Mouse (Mus musculus) urinary bladder, postnatal 14 days (tissue): ENCODE measurements around the gene Jmjd6.

Experiments
- DNase-seq: peaks from one replicate; pipeline ENCODE4 v3.0.0; 2021; ENCODE audit warnings: low spot score

The Jmjd6 gene

DNA sequence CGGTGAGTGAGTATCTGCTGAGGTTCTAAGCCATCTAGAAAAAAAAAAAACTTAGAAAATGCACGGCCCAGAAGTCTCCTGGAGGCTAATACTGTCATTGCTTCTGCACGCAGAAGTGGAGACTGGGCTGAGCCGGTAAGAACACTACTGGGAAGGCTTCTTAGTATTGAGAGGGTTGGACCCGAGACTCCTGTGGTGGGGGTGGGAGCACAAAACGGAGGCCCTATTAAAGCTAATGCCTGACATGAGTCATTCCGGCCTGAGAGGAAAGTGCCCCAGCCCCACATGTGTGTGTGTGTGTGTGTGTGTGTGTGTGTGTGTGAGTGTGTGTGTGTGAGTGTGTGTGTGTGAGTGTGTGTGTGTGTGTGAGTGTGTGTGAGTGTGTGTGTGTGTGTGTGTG, 36.1 kb downstream of the Jmjd6 start:
- DNase-seq: no peak

DNA sequence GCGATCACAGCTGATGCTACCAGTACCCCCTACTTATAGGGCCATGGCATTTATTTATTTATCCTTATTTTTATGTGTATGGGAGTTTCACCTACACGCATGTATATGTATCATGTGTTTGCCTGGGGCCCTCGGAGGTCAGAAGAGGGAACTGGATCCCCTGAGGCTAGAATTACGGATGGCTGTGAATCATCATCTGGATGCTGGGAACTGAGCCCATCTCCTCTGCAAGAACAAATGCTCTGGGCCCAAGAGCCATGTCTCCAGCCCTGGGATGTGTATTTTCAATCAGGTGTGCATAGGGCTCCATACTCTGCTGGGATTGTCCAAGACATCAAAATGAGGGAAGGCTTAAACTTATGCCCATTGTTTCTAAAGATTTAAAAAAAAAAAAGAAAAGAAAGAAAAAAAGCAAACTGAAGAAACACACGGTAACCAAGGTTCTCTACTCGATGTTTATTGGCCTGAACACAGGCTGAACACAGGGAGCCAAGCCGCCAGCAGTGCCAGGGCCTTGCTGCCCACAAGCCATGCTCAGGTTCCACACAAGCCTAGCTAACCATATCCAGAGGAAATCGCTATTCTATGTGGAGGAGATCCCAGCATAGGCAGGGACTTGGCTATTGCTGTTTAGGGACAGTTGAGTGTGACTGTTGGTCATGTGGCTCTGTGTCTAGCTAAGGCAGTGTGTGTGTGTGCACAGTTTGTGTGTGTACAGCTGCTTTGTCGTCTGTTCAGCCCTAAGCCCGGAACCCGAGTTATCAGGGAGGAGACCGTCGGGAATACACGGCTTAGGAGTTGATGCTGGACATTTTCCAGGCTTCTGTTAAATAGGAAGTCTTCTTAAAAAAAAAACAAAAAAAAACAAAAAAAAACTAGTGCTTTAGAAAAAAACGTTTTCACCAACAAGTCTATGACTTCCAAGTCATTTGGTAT, 36.8 kb downstream of the Jmjd6 start:
- DNase-seq: no peak

DNA sequence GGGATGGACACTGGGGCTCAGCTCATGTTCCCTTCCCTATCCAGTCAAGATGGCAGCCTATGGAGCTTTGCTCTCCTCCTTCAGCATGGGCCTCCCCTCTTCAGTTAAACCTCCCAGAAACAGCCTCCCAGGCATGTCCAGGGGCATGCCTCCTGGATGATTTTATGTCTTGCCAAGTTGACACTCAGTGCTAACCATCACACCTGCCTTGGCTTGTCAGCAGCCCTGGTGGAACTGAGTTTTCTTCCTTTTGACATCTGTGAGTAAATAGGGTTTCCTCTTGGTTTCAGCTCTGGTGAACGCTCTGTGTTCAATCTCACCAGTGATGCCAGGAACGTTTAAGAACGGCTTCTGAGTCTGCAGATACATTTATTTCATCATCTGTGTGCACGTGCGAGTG, 40.5 kb downstream of the Jmjd6 start:
- DNase-seq: no peak

DNA sequence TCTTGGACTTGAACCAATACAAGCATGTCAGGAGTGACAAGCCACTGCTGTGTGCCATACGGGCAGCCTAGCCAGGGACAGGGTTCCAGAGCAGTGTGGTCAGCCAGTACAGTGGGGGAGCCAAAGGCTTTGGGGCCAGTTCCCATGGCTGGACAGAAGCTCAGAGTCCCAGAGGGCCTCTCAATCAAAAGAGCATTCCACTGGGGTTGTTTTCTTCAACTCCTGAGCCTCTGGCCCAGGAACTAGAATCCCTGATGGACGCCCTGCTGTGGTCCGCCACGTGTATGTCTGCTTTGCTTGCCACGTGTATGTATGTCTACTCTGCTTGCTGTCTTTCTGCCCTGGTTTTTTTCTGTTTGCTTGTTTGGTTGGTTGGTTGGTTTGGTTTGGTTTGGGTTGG, 42.1 kb downstream of the Jmjd6 start:
- DNase-seq: no peak

DNA sequence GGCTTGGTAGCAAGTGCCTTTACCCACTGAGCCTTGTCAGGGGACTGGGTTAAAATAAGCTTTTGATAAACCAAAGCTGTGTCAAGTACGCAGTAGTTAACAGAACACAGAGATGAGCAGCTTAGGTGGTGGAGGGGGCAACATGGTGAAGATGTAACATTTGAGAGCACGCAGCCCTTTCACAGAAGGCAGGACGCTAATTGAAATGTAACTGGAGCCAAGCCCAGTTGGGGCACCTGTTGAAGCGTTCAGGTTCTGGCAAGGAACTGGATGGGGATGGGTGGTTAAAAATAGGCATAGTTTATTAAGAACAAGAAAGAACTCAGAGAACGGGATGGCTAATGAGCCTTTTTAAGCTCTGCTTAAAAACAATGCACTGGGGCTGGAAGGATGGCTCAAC, 43.9 kb downstream of the Jmjd6 start:
- no peak for DNase-seq
